Mouse (Mus musculus): ENCODE results near the gene Ece1.

Ece1 gene

GRCm38 (mm10) chr4:137855741-137856341 is 6.2 kb upstream of the Ece1 start:
- DNase-seq (ENCODE audit: low read depth in 2 of 2, low spot score in 2 of 2), result peak in 1 of 2 experiments; percentile 23

GRCm38 (mm10) chr4:137857116-137857515 is 4.9 kb upstream of the Ece1 start:
- peak; percentile 55 to 68 for DNase-seq (ENCODE audit: low read depth in 2 of 2, low spot score in 2 of 2)

- DNase-seq (ENCODE audit: low read depth in 2 of 2, low spot score in 2 of 2), result no peak
Measured at GRCm38 (mm10) chr4:137858371-137858770, 3.7 kb upstream of the Ece1 start.

GRCm38 (mm10) chr4:137861461-137862011 is 501 bp upstream of the Ece1 start:
- DNase-seq (ENCODE audit: low read depth in 2 of 2, low spot score in 2 of 2), result peak; percentile 53 to 61

GRCm38 (mm10) chr4:137862516-137863240 is 641 bp downstream of the Ece1 start:
- DNase-seq (ENCODE audit: low read depth in 2 of 2, low spot score in 2 of 2), result no peak

- DNase-seq (ENCODE audit: low read depth in 2 of 2, low spot score in 2 of 2), result no peak
Measured at GRCm38 (mm10) chr4:137864031-137864430, 2.0 kb downstream of the Ece1 start.

GRCm38 (mm10) chr4:137864769-137865168 is 2.7 kb downstream of the Ece1 start:
- no peak for DNase-seq (ENCODE audit: low read depth in 2 of 2, low spot score in 2 of 2)

- DNase-seq (ENCODE audit: low read depth in 2 of 2, low spot score in 2 of 2), result no peak
Measured at GRCm38 (mm10) chr4:137865221-137865641, 3.2 kb downstream of the Ece1 start.

- peak; percentile 52 to 75 for DNase-seq (ENCODE audit: low read depth in 2 of 2, low spot score in 2 of 2)
Measured at GRCm38 (mm10) chr4:137866206-137866863, 4.3 kb downstream of the Ece1 start.

- DNase-seq (ENCODE audit: low read depth in 2 of 2, low spot score in 2 of 2), result no peak
Measured at GRCm38 (mm10) chr4:137867225-137867624, 5.2 kb downstream of the Ece1 start.

- DNase-seq (ENCODE audit: low read depth in 2 of 2, low spot score in 2 of 2), result peak in 1 of 2 experiments; percentile 15
Measured at GRCm38 (mm10) chr4:137867675-137868257, 5.7 kb downstream of the Ece1 start.

- DNase-seq (ENCODE audit: low read depth in 2 of 2, low spot score in 2 of 2), result no peak
Measured at GRCm38 (mm10) chr4:137869667-137870274, 7.7 kb downstream of the Ece1 start.

GRCm38 (mm10) chr4:137870979-137871378 is 8.9 kb downstream of the Ece1 start:
- no peak for DNase-seq (ENCODE audit: low read depth in 2 of 2, low spot score in 2 of 2)

GRCm38 (mm10) chr4:137871431-137871830 is 9.4 kb downstream of the Ece1 start:
- no peak for DNase-seq (ENCODE audit: low read depth in 2 of 2, low spot score in 2 of 2)

- DNase-seq (ENCODE audit: low read depth in 2 of 2, low spot score in 2 of 2), result no peak
Measured at GRCm38 (mm10) chr4:137874337-137874736, 12.3 kb downstream of the Ece1 start.

- DNase-seq (ENCODE audit: low read depth in 2 of 2, low spot score in 2 of 2), result no peak
Measured at GRCm38 (mm10) chr4:137874826-137875225, 12.8 kb downstream of the Ece1 start.

- DNase-seq (ENCODE audit: low read depth in 2 of 2, low spot score in 2 of 2), result no peak
Measured at GRCm38 (mm10) chr4:137875466-137876092, 13.5 kb downstream of the Ece1 start.

GRCm38 (mm10) chr4:137876834-137877233 is 14.8 kb downstream of the Ece1 start:
- no peak for DNase-seq (ENCODE audit: low read depth in 2 of 2, low spot score in 2 of 2)

GRCm38 (mm10) chr4:137877432-137877881 is 15.4 kb downstream of the Ece1 start:
- no peak for DNase-seq (ENCODE audit: low read depth in 2 of 2, low spot score in 2 of 2)

- no peak for DNase-seq (ENCODE audit: low read depth in 2 of 2, low spot score in 2 of 2)
Measured at GRCm38 (mm10) chr4:137879383-137880156, 17.5 kb downstream of the Ece1 start.

All from CD8-positive naive resting alpha-beta T cell, adult 2 months (primary cell).